Mouse (Mus musculus): ENCODE results near the gene Lamb1.

DNA sequence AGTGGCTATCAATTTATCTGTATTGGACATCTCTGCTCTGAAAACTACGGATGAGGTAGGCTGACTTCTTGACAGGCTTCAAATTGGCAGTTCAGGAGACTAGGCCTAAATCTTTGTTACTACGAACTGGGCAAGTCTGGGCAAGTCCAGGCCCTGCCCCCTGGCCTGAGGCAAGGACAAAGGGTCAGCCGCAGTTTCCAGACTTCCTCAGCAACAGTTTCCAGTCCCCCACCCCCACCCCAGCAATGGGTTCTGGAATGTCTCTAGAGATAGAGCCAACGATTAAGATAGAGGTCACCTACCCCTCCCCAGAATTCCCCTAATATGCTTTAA is 110.2 kb downstream of the Lamb1 start:
- TF ChIP-seq USF1 (IDR thresholded peaks at IDR 0.05; ENCODE audit: low read depth, low read length): no peak
- no peak for TF ChIP-seq EP300 (IDR thresholded peaks at IDR 0.05; ENCODE audit: low read length)
- no peak for TF ChIP-seq CTCF (conservative IDR thresholded peaks at IDR 0.05 in 1 of 2, IDR thresholded peaks at IDR 0.05 in 1 of 2; ENCODE audit: low read depth in 2 of 2, low read length in 2 of 2)
- TF ChIP-seq ZNF384 (IDR thresholded peaks at IDR 0.05; ENCODE audit: low read depth, low read length): no peak
- TF ChIP-seq HCFC1 (IDR thresholded peaks at IDR 0.05; ENCODE audit: low read depth, low read length): no peak
- no peak for TF ChIP-seq POLR2A (IDR thresholded peaks at IDR 0.05; ENCODE audit: low read depth, low read length)
- TF ChIP-seq GABPA (IDR thresholded peaks at IDR 0.05; ENCODE audit: insufficient replicate concordance, low read depth, low read length): no peak
- no peak for TF ChIP-seq RAD21 (IDR thresholded peaks at IDR 0.05; ENCODE audit: low read depth, low read length)
- no peak for TF ChIP-seq TBP (conservative IDR thresholded peaks at IDR 0.05; ENCODE audit: low read depth, low read length)
- TF ChIP-seq SMC3 (IDR thresholded peaks at IDR 0.05; ENCODE audit: low read depth, low read length): no peak
